Mouse (Mus musculus) heart, postnatal 10 days (tissue): ENCODE results near the gene Ceacam13. TPM values are rescaled to one million over a fixed set of nuclear protein-coding genes. Genes with fewer than 3 reads are reported as not detected.
"Not testable (repeated sequence)": the region's sequence is repeated elsewhere in the genome, so short reads cannot be mapped to it uniquely, and the experiment has no call there.

ENCODE experiments used
- DNase-seq, 2 experiments: peaks; one replicate each; pipeline ENCODE4 v3.0.0; 2021
- intact Hi-C: fragments of 180-260 bp; cut with DNase I; formaldehyde crosslinking; loops from one replicate; pipeline ENCODE4 v1.15.1; 2025
- microRNA-seq, 2 experiments: library from miRNA; unstranded; fragments of <30 nt; microRNA quantifications; one replicate each; pipeline ENCODE4 v1.2.0; 2022
- total RNA-seq, 2 experiments: library from RNA; stranded (reverse); gene quantifications; 2 replicates each; pipeline ENCODE4 v1.2.3; 2021

Gene Ceacam13
- not detected for total RNA-seq

GRCm38 (mm10) chr7:18009589-18009988 is at the start of gene Ceacam13:
Ceacam13 (plus strand) TSS chr7:18009889.
- DNase-seq, result no peak
- intact Hi-C loops, result no loop called here

GRCm38 (mm10) chr7:17971824-17972223 is 37.9 kb upstream of the Ceacam13 start, which contains the start of gene Ceacam11:
Ceacam11 (plus strand) TSS chr7:17972124.
- intact Hi-C loops, result no loop called here
- DNase-seq, result no peak

- DNase-seq, intact Hi-C loops: not testable (repeated sequence)
These were observed 8.6 kb upstream of the Ceacam13 start for GRCm38 (mm10) chr7:18001131-18001530.

GRCm38 (mm10) chr7:18065629-18066028 is 55.9 kb downstream of the Ceacam13 start, which contains the start of gene Ceacam12:
Ceacam12 (plus strand) TSS chr7:18065929.
- no peak for DNase-seq
- intact Hi-C loops, result no loop called here

Small RNAs within 50 kb of the gene (microRNA-seq; reads per million reads assigned to microRNA genes)
- 0 reads per million in 2 experiments for gene Gm22414

Other genes with a start within 250 kb of the Ceacam13 start
- not detected for gene Ceacam14, start 197.3 kb upstream of the Ceacam13 start, total RNA-seq
- not detected for gene Gm5155, start 138.1 kb upstream of the Ceacam13 start, total RNA-seq
- gene Ceacam11, start 37.8 kb upstream of the Ceacam13 start, total RNA-seq, result not detected
- gene Ceacam12, start 56.0 kb downstream of the Ceacam13 start, total RNA-seq, result not detected
- not detected for gene Igfl3, start 166.6 kb downstream of the Ceacam13 start, total RNA-seq
- not detected for gene Mill1, start 235.5 kb downstream of the Ceacam13 start, total RNA-seq